Mouse (Mus musculus) CH12.LX (cell line): Measurements from ENCODE around the gene Rftn2. TPM values are rescaled to one million over a fixed set of nuclear protein-coding genes. Genes with fewer than 3 reads are reported as not detected.

Experiments used
- DNase-seq: peaks from one replicate; pipeline ENCODE4 v3.0.0-alpha.2; 2013; ENCODE audit errors: extremely low read depth
- H3K27ac ChIP-seq: 2 replicates; pipeline ENCODE4 v1.5.1; 2012; ENCODE audit warnings: low read depth, mild to moderate bottlenecking, control low read depth, moderate library complexity; ENCODE audit not compliant: insufficient read depth
- H3K27me3 ChIP-seq: replicated peaks from 2 replicates; pipeline ENCODE3; 2012; ENCODE audit warnings: inconsistent platforms
- H3K36me3 ChIP-seq, 2 experiments: replicated peaks in 1 of 2; 2 replicates each; pipeline versions ENCODE3 to v1.6.1; 2012; ENCODE audit warnings: inconsistent platforms in 1 of 2, low read length in 1 of 2, mild to moderate bottlenecking in 1 of 2, mixed read lengths in 1 of 2, moderate library complexity in 1 of 2; ENCODE audit not compliant: control insufficient read depth in 1 of 2, insufficient read depth in 1 of 2
- H3K4me1 ChIP-seq, 2 experiments: 2 replicates each; pipeline ENCODE4 v1.6.1; 2012; ENCODE audit warnings: inconsistent platforms in 1 of 2, moderate library complexity in 1 of 2; ENCODE audit not compliant: insufficient read depth in 2 of 2, control insufficient read depth in 1 of 2
- H3K4me2 ChIP-seq: 2 replicates; pipeline ENCODE4 v1.6.1; 2012; ENCODE audit warnings: low read depth, mild to moderate bottlenecking, control low read depth; ENCODE audit not compliant: poor library complexity, insufficient read depth, severe bottlenecking
- H3K4me3 ChIP-seq, 3 experiments: fragments of 150-350 bp in 1 of 3; sonication (generic) in 1 of 3; replicated peaks in 1 of 3; 2 replicates each; pipeline versions ENCODE3 to v1.5.1; 2011 to 2012; ENCODE audit warnings: low read depth in 2 of 3, low read length in 2 of 3, mild to moderate bottlenecking in 2 of 3, moderate library complexity in 2 of 3, control low read depth in 1 of 3, improper control_type of control experiment in 1 of 3, inconsistent platforms in 1 of 3, mixed read lengths in 1 of 3; ENCODE audit not compliant: poor library complexity in 1 of 3
- H3K79me2 ChIP-seq: replicated peaks from 2 replicates; pipeline ENCODE4 v1.6.1; 2012; ENCODE audit warnings: mild to moderate bottlenecking, moderate library complexity; ENCODE audit not compliant: control insufficient read depth, poor library complexity, insufficient read depth, severe bottlenecking; ENCODE audit errors: extremely low read depth
- H3K9ac ChIP-seq: 2 replicates; pipeline ENCODE4 v1.6.1; 2012; ENCODE audit warnings: low read depth, mild to moderate bottlenecking, control low read depth, moderate library complexity; ENCODE audit not compliant: insufficient read depth
- H3K9me3 ChIP-seq: replicated peaks from 2 replicates; pipeline ENCODE3; 2012; ENCODE audit warnings: low read length, inconsistent platforms, mixed read lengths
- BHLHE40 ChIP-seq: IDR thresholded peaks from 2 replicates; pipeline ENCODE4 v1.6.1; 2011; ENCODE audit warnings: mild to moderate bottlenecking, low read depth, low read length, improper control_type of control experiment
- CHD1 ChIP-seq: IDR thresholded peaks from 2 replicates; pipeline ENCODE4 v1.6.1; 2012; ENCODE audit warnings: low read depth, low read length, improper control_type of control experiment, inconsistent platforms
- CTCF ChIP-seq, 2 experiments: IDR thresholded peaks in 1 of 2; conservative IDR thresholded peaks in 1 of 2; 2 replicates each; pipeline ENCODE4 v1.5.1; 2011 to 2012; ENCODE audit warnings: low read depth in 2 of 2, low read length in 2 of 2, improper control_type of control experiment in 1 of 2, inconsistent platforms in 1 of 2, mild to moderate bottlenecking in 1 of 2, moderate library complexity in 1 of 2
- EP300 ChIP-seq: IDR thresholded peaks from 2 replicates; pipeline ENCODE4 v1.6.1; 2011; ENCODE audit warnings: low read length, improper control_type of control experiment
- ETS1 ChIP-seq: conservative IDR thresholded peaks from 2 replicates; pipeline ENCODE4 v1.6.1; 2012; ENCODE audit warnings: low read depth, mild to moderate bottlenecking, inconsistent platforms, low read length, improper control_type of control experiment, moderate library complexity
- GABPA ChIP-seq: IDR thresholded peaks from 2 replicates; pipeline ENCODE4 v1.6.1; 2012; ENCODE audit warnings: low read depth, low read length, improper control_type of control experiment, inconsistent platforms; ENCODE audit not compliant: insufficient replicate concordance
- HCFC1 ChIP-seq: IDR thresholded peaks from 2 replicates; pipeline ENCODE4 v1.6.1; 2012; ENCODE audit warnings: low read depth, mild to moderate bottlenecking, inconsistent platforms, low read length, improper control_type of control experiment
- IRF4 ChIP-seq: IDR thresholded peaks from 2 replicates; pipeline ENCODE4 v1.6.1; 2014; ENCODE audit warnings: low read depth, mild to moderate bottlenecking, inconsistent platforms, low read length, improper control_type of control experiment
- JUND ChIP-seq: conservative IDR thresholded peaks from 2 replicates; pipeline ENCODE4 v1.6.1; 2011; ENCODE audit warnings: low read depth, low read length, improper control_type of control experiment
- MAX ChIP-seq: IDR thresholded peaks from 2 replicates; pipeline ENCODE4 v1.6.1; 2011; ENCODE audit warnings: low read length, improper control_type of control experiment
- MEF2A ChIP-seq: IDR thresholded peaks from 2 replicates; pipeline ENCODE4 v1.6.1; 2014; ENCODE audit warnings: low read depth, mild to moderate bottlenecking, inconsistent platforms, low read length, improper control_type of control experiment, borderline replicate concordance
- MXI1 ChIP-seq: IDR thresholded peaks from 2 replicates; pipeline ENCODE4 v1.6.1; 2011; ENCODE audit warnings: mild to moderate bottlenecking, low read depth, low read length, improper control_type of control experiment
- MYC ChIP-seq: IDR thresholded peaks from 2 replicates; pipeline ENCODE4 v1.6.1; 2011; ENCODE audit warnings: low read depth, mild to moderate bottlenecking, improper control_type of control experiment, low read length
- NELFE ChIP-seq: IDR thresholded peaks from 2 replicates; pipeline ENCODE4 v1.6.1; 2011; ENCODE audit warnings: low read depth, low read length, improper control_type of control experiment
- NRF1 ChIP-seq: IDR thresholded peaks from 2 replicates; pipeline ENCODE4 v1.6.1; 2014; ENCODE audit warnings: low read depth, mild to moderate bottlenecking, inconsistent platforms, low read length, improper control_type of control experiment, moderate library complexity
- PAX5 ChIP-seq: IDR thresholded peaks from 2 replicates; pipeline ENCODE4 v1.6.1; 2012; ENCODE audit warnings: low read length, inconsistent platforms, mixed read lengths
- POLR2A ChIP-seq: IDR thresholded peaks from 2 replicates; pipeline ENCODE4 v1.6.1; 2011; ENCODE audit warnings: low read depth, mild to moderate bottlenecking, improper control_type of control experiment, low read length
- POLR2AphosphoS2 ChIP-seq: IDR thresholded peaks from 2 replicates; pipeline ENCODE4 v1.6.1; 2011; ENCODE audit warnings: low read depth, low read length, improper control_type of control experiment
- RAD21 ChIP-seq: IDR thresholded peaks from 2 replicates; pipeline ENCODE4 v1.6.1; 2011; ENCODE audit warnings: low read depth, mild to moderate bottlenecking, low read length, improper control_type of control experiment, moderate library complexity
- RCOR1 ChIP-seq: conservative IDR thresholded peaks from 2 replicates; pipeline ENCODE4 v1.6.1; 2012; ENCODE audit warnings: low read depth, mild to moderate bottlenecking, inconsistent platforms, low read length, improper control_type of control experiment
- SIN3A ChIP-seq: IDR thresholded peaks from 2 replicates; pipeline ENCODE4 v1.6.1; 2012; ENCODE audit warnings: low read length, improper control_type of control experiment, inconsistent platforms
- SMC3 ChIP-seq: IDR thresholded peaks from 2 replicates; pipeline ENCODE4 v1.6.1; 2011; ENCODE audit warnings: low read depth, low read length, improper control_type of control experiment
- TBP ChIP-seq: conservative IDR thresholded peaks from 2 replicates; pipeline ENCODE4 v1.6.1; 2011; ENCODE audit warnings: low read depth, low read length, improper control_type of control experiment
- USF1 ChIP-seq: IDR thresholded peaks from 2 replicates; pipeline ENCODE4 v1.6.1; 2014; ENCODE audit warnings: low read depth, mild to moderate bottlenecking, inconsistent platforms, low read length, improper control_type of control experiment
- ZC3H11A ChIP-seq: IDR thresholded peaks from 2 replicates; pipeline ENCODE4 v1.6.1; 2012; ENCODE audit warnings: low read depth, mild to moderate bottlenecking, inconsistent platforms, low read length, improper control_type of control experiment
- ZKSCAN1 ChIP-seq: IDR thresholded peaks from 2 replicates; pipeline ENCODE4 v1.6.1; 2012; ENCODE audit warnings: low read depth, inconsistent platforms, low read length, improper control_type of control experiment, borderline replicate concordance
- ZMIZ1 ChIP-seq: IDR thresholded peaks from 2 replicates; pipeline ENCODE4 v1.6.1; 2012; ENCODE audit warnings: low read depth, mild to moderate bottlenecking, inconsistent platforms, low read length, improper control_type of control experiment
- ZNF384 ChIP-seq: IDR thresholded peaks from 2 replicates; pipeline ENCODE4 v1.6.1; 2012; ENCODE audit warnings: low read depth, low read length, improper control_type of control experiment, inconsistent platforms
- dilution Hi-C: fragments of 300-500 bp; cut with MboI; formaldehyde crosslinking; loops from 2 replicates; pipeline ENCODE4 v1.14.3; 2020; ENCODE audit warnings: low sequenced_read_pairs; ENCODE audit not compliant: extremely low pct_unique_long_range_greater_than_20kb, extremely low pct_ligation_motif_present
- in situ Hi-C: fragments of 300-500 bp; cut with MboI; formaldehyde crosslinking; loops from 3 replicates; pipeline ENCODE4 v1.14.3; 2019; ENCODE audit warnings: low sequenced_read_pairs, low pct_ligation_motif_present, low pct_unique_long_range_greater_than_20kb, mixed read lengths
- polyA plus RNA-seq: library from polyadenylated mRNA; unstranded; fragments of >175 nt; gene quantifications from 2 replicates; pipeline ENCODE4 v1.2.1, GENCODE M21; 2012; ENCODE audit warnings: low read depth; ENCODE audit not compliant: insufficient read length
- total RNA-seq, 2 experiments: library from RNA; depleted of rRNA; stranded (reverse); fragments of 300-350 nt in 1 of 2; fragments of >200 nt in 1 of 2; gene quantifications; 2 replicates each; pipeline ENCODE4 v1.2.3; 2012 to 2014

Rftn2 gene
- total and polyA plus RNA-seq, 3 experiments: 0.91 to 1.4 (median 1.1) TPM

DNA sequence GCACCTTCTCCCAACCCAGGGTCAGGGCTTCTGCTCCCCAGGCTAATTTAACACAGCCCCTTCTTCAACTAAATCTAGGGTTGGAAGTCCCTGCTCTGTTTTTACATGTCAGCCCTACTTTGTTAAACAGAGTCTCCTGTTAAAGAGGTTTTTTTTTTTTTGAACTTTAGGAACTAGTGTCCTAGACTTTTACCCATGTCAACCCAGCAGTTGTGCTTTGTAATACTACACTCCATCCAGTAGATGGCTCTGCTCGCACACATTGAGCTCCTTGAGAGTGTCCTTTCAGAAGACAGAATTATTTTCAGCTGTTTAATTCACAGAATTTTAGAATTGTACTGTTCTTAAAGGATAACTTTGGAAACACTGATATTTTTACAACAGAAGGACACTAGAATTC is 12.7 kb upstream of the Rftn2 start:
- Histone ChIP-seq H3K27ac (no peak overlapping the region), H3K27me3 (no peaks in the 10 kb centered on the region), H3K9ac (peak overlapping the region; percentile 56; the same call in 1 of the 2 replicates), H3K4me1 (peaks cover 0 to 38% of the 10 kb centered on the region in 2 experiments; a peak in 2 of 4 replicates), H3K36me3 (peaks cover 0 to 37% of the 10 kb centered on the region in 2 experiments), H3K79me2 (peaks cover 46% of the 10 kb centered on the region), H3K4me3 (peak overlapping the region in 2 of 3 experiments; percentile 89 to 97), H3K9me3 (peaks cover 2% of the 10 kb centered on the region), H3K4me2 (peak overlapping the region; percentile 83)
- dilution Hi-C loops (no loop called here), in situ Hi-C loops (no loop called here)
- DNase-seq: peak; percentile 77
- TF ChIP-seq GABPA (no peak), ZNF384 (peak; percentile 61), SIN3A (no peak), ZKSCAN1 (no peak), TBP (no peak), IRF4 (no peak), CTCF (conservative IDR thresholded peaks at IDR 0.05 in 1 of 2, IDR thresholded peaks at IDR 0.05 in 1 of 2; ENCODE audit: low read depth in 2 of 2, low read length in 2 of 2) (peak; percentile 51 to 83; a peak in 3 of 4 replicates), NELFE (no peak), ETS1 (no peak), PAX5 (no peak), SMC3 (peak; percentile 66), HCFC1 (no peak), POLR2A (no peak), USF1 (no peak), BHLHE40 (no peak), MEF2A (no peak), RCOR1 (no peak), JUND (no peak), CHD1 (no peak), ZMIZ1 (no peak), EP300 (no peak), NRF1 (no peak), MAX (no peak), POLR2AphosphoS2 (no peak), MXI1 (no peak), ZC3H11A (no peak), RAD21 (peak; percentile 83), MYC (0 out of 2 replicates have a peak, but pooled peaks have one; percentile 46)
